Mouse (Mus musculus) heart, adult 10 weeks (tissue): ENCODE measurements around the gene Ptpn9. TPM values are rescaled to one million over a fixed set of nuclear protein-coding genes. Genes with fewer than 3 reads are reported as not detected.

Source experiments
- polyA plus RNA-seq: library from polyadenylated mRNA; stranded (reverse); fragments of 350-450 nt; fragmentation: Illumina TruSeq; extraction: RNeasy Lipid Tissue Mini Kit (QIAGEN cat#74804); gene quantifications from one replicate; pipeline ENCODE4 v1.2.3, GENCODE M21; 2014; ENCODE audit warnings: low read depth, low replicate concordance

Ptpn9 gene
- 8.3 TPM for polyA plus RNA-seq

DNA sequence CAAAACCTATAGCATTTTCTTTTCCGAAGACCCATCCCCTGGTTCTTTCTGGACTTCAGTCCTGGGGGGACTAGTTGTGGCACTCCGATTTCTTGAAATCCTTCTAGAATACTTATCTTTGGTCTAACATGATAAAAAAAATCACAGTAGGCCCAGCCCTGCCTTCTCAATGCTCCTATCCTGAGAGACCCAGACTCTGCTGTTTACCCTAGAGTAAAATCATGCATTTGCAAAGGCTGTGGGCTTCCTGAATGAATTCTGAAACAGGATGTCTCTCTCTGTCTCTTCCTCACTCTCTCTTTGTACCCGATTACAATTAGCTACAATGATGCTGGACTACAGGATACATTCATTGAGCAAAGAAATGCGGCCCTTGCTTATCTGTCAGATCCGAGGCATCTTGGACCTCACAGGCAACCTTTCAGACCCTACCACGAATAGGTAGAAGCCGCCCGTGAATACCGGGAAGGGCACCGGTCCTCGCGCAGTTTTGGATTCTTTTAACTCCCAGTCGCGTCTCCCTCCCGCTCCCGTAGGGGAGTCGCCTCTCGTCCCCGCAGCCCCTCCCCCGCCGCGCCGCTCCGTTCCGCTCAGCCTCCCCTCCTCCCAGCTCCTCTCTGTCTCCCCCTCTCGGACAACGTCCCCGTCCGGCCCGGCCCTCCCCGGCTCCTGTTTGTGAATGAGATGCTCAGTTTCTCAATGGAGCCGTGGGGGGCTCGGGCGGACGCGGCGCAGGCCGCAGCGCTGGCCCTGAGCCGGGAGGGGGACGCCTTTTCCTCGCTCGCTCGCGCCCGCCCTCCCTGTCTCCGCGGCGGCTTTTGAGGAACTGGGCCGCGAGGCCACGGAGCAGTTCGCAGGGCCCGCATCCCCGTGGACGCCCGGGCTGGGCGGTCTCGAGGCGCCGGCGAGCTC is at the start of gene Ptpn9:
Gene Ptpn9, plus strand, starts transcription at position 638 of the 912 bp plus-strand sequence.

DNA sequence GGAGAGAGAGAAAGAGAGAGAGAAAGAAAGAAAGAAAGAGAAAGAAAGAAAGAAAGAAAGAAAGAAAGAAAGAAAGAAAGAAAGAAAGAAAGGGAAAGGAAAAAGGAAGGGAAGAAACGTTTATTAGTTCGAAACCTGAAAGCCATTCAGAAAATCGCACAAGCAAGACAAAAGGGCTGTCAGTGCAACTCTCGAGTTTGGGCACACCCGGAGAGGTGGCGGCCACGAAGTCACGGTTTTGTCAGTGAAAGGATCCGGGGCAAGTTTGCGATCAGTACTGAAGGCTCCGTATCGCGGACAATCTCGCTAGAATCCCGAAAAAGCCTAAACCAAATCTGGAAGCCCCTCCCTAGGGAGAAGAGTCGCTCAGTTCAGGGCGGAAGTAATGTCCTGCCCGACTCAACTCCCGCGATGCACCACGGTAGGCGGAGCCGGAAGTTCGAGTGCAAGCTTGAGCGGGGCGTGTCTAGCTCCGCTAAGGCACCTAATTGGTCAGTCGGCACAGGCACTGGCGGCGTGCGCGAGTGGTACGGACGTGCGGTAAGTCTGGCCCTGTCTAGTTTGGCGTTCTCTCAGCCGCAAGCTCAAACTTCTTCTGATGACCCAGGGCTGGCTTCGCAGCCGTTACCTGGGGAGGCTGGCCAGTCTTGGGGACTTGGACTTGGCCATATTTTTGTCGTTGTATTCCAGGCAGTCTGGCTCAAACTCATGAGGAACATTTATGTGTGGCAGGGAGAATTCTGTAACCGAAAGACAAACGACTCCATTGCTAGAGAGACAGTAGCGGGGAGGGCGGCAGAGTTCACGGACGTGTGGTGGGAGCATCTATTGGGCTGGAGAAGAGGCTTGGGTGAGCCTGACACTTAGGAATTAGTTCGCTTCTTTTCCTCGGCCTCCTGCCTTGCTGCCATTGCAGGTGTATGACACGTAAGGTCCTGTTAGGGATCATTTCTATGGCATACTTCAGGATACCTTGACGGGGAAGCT is 44.0 kb upstream of the Ptpn9 start, which contains the start of gene Snupn:
Gene Snupn, plus strand, starts transcription at position 465 of the 987 bp plus-strand sequence.

GRCm38 (mm10) chr9:57071801-57072351 is 77.2 kb downstream of the Ptpn9 start, which contains the start of gene Sin3a:
Gene Sin3a, plus strand, starts transcription at chr9:57072040.

Other genes starting within 250 kb of the Ptpn9 start
- gene Lingo1, start 198.5 kb upstream of the Ptpn9 start, polyA plus RNA-seq: 1.4 TPM
- not detected for gene Odf3l1, start 130.2 kb upstream of the Ptpn9 start, polyA plus RNA-seq
- 11.3 TPM for gene Cspg4, start 129.9 kb upstream of the Ptpn9 start, polyA plus RNA-seq
- 6.0 TPM for gene Snx33, start 66.6 kb upstream of the Ptpn9 start, polyA plus RNA-seq
- gene Imp3, start 57.4 kb upstream of the Ptpn9 start, polyA plus RNA-seq: 57.7 TPM
- gene Snupn, start 44.0 kb upstream of the Ptpn9 start, polyA plus RNA-seq: 15.4 TPM
- gene Sin3a, start 77.1 kb downstream of the Ptpn9 start, polyA plus RNA-seq: 15.7 TPM
- 72.6 TPM for gene Man2c1, start 135.8 kb downstream of the Ptpn9 start, polyA plus RNA-seq
- gene Neil1, start 153.4 kb downstream of the Ptpn9 start, polyA plus RNA-seq: 7.2 TPM
- gene Commd4, start 163.4 kb downstream of the Ptpn9 start, polyA plus RNA-seq: 40.3 TPM
- gene Trcg1, start 241.6 kb downstream of the Ptpn9 start, polyA plus RNA-seq: not detected